8 mouse cellular contexts compared by ENCODE assay signal in the genomic region with DNA sequence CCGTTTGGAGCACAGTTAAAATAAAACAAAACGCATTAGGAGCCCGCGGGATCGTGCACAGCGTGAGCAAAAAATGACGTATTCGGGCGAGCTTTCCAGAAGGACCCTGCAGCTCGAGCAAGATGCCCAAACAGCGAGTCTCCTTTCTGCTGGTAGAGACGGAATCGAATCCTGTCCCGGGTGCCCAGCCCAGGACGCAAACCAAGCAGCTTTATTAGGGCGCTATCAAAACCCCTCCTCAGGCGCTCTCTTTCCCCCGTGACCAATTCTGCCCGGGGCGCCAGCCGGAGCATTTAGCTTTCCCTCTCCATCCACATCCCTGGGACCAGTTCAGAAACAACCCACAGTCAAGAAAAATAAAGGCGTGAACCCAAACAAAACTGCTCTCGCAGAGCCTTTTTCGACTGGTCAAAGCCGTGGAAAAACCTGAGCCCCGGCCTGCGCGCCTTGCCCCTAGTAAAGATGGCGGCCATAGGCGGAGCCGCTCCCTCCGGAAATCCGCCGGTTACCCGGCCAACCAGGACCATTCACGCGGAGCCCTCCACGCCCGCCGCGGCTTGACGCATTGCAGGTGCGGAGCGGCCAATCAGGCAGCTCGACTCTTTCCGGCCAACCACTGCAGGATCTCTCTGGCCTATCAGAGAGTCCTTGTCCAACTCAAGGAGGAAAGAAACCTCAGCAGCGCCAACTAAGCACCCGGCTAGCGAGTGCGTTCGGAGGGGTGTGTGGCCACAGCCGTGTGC. TPM values are rescaled to one million over a fixed set of nuclear protein-coding genes. Genes with fewer than 3 reads are reported as not detected.
DNase-seq lines count a peak whose midpoint lies in the region; ATAC-seq and TF ChIP-seq lines count a peak whose summit lies in the region.

No protein-coding gene starts in this region.

- peak overlapping the region; percentile 90 for H3K4me2 ChIP-seq in forebrain, embryonic 14.5 days (ENCODE audit: low read length)

- WGBS in forebrain, embryonic 14.5 days, result under 1% methylated on average over 52 of the region's 52 CpGs
- under 1% methylated on average over 52 of the region's 52 CpGs for WGBS in lung, adult 2 months

- H3K9ac ChIP-seq in forebrain, embryonic 14.5 days (ENCODE audit: low read length), result peak overlapping the region; percentile 92

- H3K27ac ChIP-seq in forebrain, embryonic 14.5 days (ENCODE audit: low read depth, low read length), result peak overlapping the region; percentile 100

- intact Hi-C loops in heart, postnatal 14 days (cut with DNase I), result loop anchor here (5.0 to 10.0 kb wide), 2 partner anchors 55 to 538 kb away; a partner anchor contains a TSS

- peak; percentile 99 for DNase-seq in ES-CJ7 (ENCODE audit: low read depth, low spot score)
- peak; percentile 100 for DNase-seq in cerebellum, adult 11 months
- DNase-seq in forebrain, embryonic 14.5 days (ENCODE audit: low spot score), result peak; percentile 100
- peak; percentile 99 for DNase-seq in heart, postnatal 14 days
- DNase-seq in layer of hippocampus, adult 18-20 months (ENCODE audit: low spot score in 2 of 2), result peak; percentile 100
- peak; percentile 98 for DNase-seq in lung, adult 2 months
- DNase-seq in thymus, adult 18-20 months, result peak; percentile 99

- peak overlapping the region; percentile 64 for H3K4me3 ChIP-seq in forebrain, embryonic 14.5 days (ENCODE audit: low read depth, low read length)
- H3K4me3 ChIP-seq in lung, adult 2 months (replicated peaks; ENCODE audit: extremely low read depth, low read depth, low read length), result peak overlapping the region; percentile 83

- H3K4me1 ChIP-seq in forebrain, embryonic 14.5 days (ENCODE audit: control insufficient read depth, insufficient read depth, low read length), result peaks cover 5% of the 10 kb centered on the region; the same call in 1 of the 2 replicates
- peaks cover 3% of the 10 kb centered on the region; the same call in 1 of the 2 replicates for H3K4me1 ChIP-seq in lung, adult 2 months (ENCODE audit: control insufficient read depth, insufficient read depth, low read length)

- peak; percentile 58 for TF ChIP-seq POLR2A in lung, adult 2 months (IDR thresholded peaks at IDR 0.05; ENCODE audit: borderline replicate concordance, extremely low read depth, low read depth, low read length)

- H3K27me3 ChIP-seq in forebrain, embryonic 14.5 days (replicated peaks; ENCODE audit: control insufficient read depth, insufficient read depth, low read length), result no peaks in the 10 kb centered on the region

- H3K36me3 ChIP-seq in forebrain, embryonic 14.5 days (ENCODE audit: control insufficient read depth, insufficient read depth, low read length), result no peaks in the 10 kb centered on the region

- ATAC-seq in forebrain, embryonic 14.5 days, result peak; percentile 100
- peak; percentile 90 for ATAC-seq in neutrophil, adult 5-6 weeks (ENCODE audit: extremely low read depth, insufficient number of reproducible peaks, low FRiP score, poor library complexity, severe bottlenecking)

- TF ChIP-seq CTCF in lung, adult 2 months (IDR thresholded peaks at IDR 0.05; ENCODE audit: insufficient read depth, low read length), result no peak

- no peaks in the 10 kb centered on the region for H3K9me3 ChIP-seq in forebrain, embryonic 14.5 days (replicated peaks; ENCODE audit: control insufficient read depth, low read length)

RNA-seq across cellular contexts. Expression of a gene that starts 12.1 kb away (rescaled TPM):
- 2,256 and 2,267 TPM in 2 replicates for polyA plus RNA-seq in forebrain, embryonic 14.5 days (2014; fragmentation: Nextera tagmentation; extraction: Ambion mirVana)
- total RNA-seq in heart, postnatal 14 days (2021), result 100 to 1,000 TPM; 282 to 334 TPM
- total RNA-seq in layer of hippocampus, adult 18-20 months (2021), result 1,000 to 10,000 TPM; 2,031 to 2,127 TPM
- polyA plus RNA-seq in lung, adult 2 months (2012; rRNA removed), result 399 and 586 TPM in 2 replicates
- total RNA-seq in neutrophil, adult 5-6 weeks (2017), result 524 and 677 TPM in 2 replicates

RNA-seq across cellular contexts. Expression of a gene that starts 27.7 kb away (rescaled TPM):
- polyA plus RNA-seq in forebrain, embryonic 14.5 days (2014; fragmentation: Nextera tagmentation; extraction: Ambion mirVana), result 12.5 and 13.1 TPM in 2 replicates
- total RNA-seq in heart, postnatal 14 days (2021), result 10 to 100 TPM in 1 of 2 experiments, 1 to 10 TPM in 1; 8.4 to 11.9 TPM
- total RNA-seq in layer of hippocampus, adult 18-20 months (2021), result 10 to 100 TPM; 16.8 to 17.4 TPM
- 7.0 and 11.6 TPM in 2 replicates for polyA plus RNA-seq in lung, adult 2 months (2012; rRNA removed)
- total RNA-seq in neutrophil, adult 5-6 weeks (2017), result 29.8 and 32.6 TPM in 2 replicates

Comparison
In these comparisons a context has a peak if more than half of its experiments do, and no peak if none do; other contexts are left out.
1. Peak in every context shown above with its lines: DNase-seq, ATAC-seq, H3K4me3 ChIP-seq and H3K27ac ChIP-seq.